Mouse (Mus musculus) C2C12 (cell line): Measurements from ENCODE around the gene Krt19.

Experiments
- CEBPB ChIP-seq: IDR thresholded peaks from one replicate; pipeline ENCODE4 v1.6.1; 2011; ENCODE audit warnings: low read depth, mild to moderate bottlenecking, control low read depth, moderate library complexity
- CTCF ChIP-seq: IDR thresholded peaks from one replicate; pipeline ENCODE4 v1.5.1; 2011; ENCODE audit not compliant: control insufficient read depth, insufficient read depth, insufficient read length
- FOSL1 ChIP-seq: IDR thresholded peaks from one replicate; pipeline ENCODE4 v1.8.0; 2011; ENCODE audit warnings: mild to moderate bottlenecking, low read length; ENCODE audit not compliant: poor library complexity, insufficient read depth, severe bottlenecking
- MAX ChIP-seq: IDR thresholded peaks from one replicate; pipeline ENCODE4 v1.6.1; 2011; ENCODE audit warnings: mild to moderate bottlenecking, control low read depth
- MYOG ChIP-seq: IDR thresholded peaks from one replicate; pipeline ENCODE4 v1.6.1; 2011; ENCODE audit not compliant: control insufficient read depth, insufficient read length; ENCODE audit errors: extremely low read depth
- USF1 ChIP-seq: IDR thresholded peaks from one replicate; pipeline ENCODE4 v1.6.1; 2011; ENCODE audit warnings: low read depth, mild to moderate bottlenecking, control low read depth, moderate library complexity

DNA sequence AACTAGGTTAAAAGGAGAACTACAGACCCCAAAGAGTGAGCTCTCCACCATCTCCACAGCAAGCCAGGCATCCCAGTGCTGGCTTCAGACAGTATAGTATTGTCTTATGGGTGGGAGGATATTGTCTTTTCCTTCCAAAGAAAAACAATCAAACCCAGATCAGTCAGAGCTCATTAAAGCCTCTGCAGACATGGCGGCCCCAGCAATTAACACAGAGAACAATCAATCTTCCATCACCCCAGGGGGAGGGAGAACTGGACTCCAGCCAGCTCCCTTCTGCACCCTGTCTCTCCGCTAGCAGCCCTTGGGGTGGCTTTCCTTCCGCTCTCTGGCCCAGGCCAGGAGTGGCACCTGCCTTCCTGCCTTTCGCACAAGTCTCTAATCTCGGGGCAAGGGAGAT is 10.8 kb downstream of the Krt19 start:
- TF ChIP-seq CTCF (no peak), USF1 (no peak), MYOG (no peak), FOSL1 (no peak), MAX (no peak), CEBPB (no peak)
